Mouse (Mus musculus): ENCODE results near the gene 1700013H16Rik.

- TF ChIP-seq CTCF (IDR thresholded peaks at IDR 0.05; ENCODE audit: control insufficient read depth, insufficient read depth, insufficient read length) (no peak), MYOD1 (IDR thresholded peaks at IDR 0.05; ENCODE audit: control insufficient read depth, insufficient read length, low read depth) (no peak), CEBPB (IDR thresholded peaks at IDR 0.05; ENCODE audit: low read depth) (no peak), USF1 (IDR thresholded peaks at IDR 0.05; ENCODE audit: low read depth) (no peak), MAX (IDR thresholded peaks at IDR 0.05) (no peak)
Observed at GRCm38 (mm10) chrX:53716323-53717182, 41.1 kb downstream of the 1700013H16Rik start.

All from C2C12 (cell line).